Mouse (Mus musculus): Measurements from ENCODE around the gene Mgat4a.

DNA sequence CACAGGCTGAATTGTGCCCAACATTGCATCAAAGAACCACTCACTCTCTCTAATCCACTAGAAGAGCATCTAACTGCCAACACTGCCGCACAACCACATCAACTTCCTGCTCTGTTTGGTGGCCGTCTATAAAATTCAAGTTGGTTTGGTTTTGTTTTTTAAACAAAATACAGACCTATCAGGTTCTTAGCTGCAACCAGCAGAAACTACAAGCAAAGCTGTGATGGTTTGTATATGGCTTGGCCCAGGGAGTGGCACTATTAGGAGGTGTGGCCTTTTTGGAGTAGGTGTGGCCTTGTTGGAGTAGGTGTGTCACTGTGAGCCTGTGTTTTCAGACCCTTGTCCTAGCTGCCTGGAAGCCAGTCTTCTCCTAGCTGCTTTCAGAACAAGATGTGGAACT, 59.5 kb downstream of the Mgat4a start:
- TF ChIP-seq CTCF (IDR thresholded peaks at IDR 0.05; ENCODE audit: low read depth) (no peak), EP300 (IDR thresholded peaks at IDR 0.05; ENCODE audit: low read depth) (no peak)
